Mouse (Mus musculus) NIH3T3 (cell line): ENCODE data around the gene Crxos.

Source experiments
- DNase-seq: peaks from one replicate; pipeline ENCODE4 v3.0.0-alpha.2; 2012; ENCODE audit warnings: low read depth

Crxos gene

GRCm38 (mm10) chr7:15921796-15922195, 39.4 kb downstream of the Crxos start:
- DNase-seq = peak; percentile 77

DNA sequence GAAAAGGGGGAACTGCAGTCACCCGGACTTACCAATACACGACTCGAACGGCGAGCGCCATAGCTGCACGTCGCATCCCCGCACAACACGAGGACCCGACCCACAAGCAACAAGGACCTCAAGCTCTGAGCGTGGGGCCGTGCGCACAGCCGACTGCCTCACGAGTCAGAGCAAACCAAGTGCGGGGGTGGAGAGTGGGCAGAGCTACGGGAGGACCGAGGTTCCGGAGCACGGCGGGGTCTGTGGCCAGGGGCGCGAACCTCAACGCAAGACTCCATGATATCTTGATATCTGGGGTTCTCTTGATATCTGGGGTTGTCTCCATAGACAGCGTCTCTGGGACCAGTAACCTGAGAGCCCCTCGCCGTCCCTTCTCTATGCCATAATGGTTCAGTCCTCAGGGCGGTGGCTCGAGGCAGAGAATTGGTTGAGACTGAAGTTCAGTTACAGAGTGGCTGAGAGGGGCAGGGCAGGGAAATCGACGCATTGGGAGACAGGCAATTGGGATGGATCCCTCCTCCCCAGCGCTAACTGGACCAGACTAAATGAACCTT, 39.9 kb downstream of the Crxos start, which contains the start of gene Selenow:
Gene Selenow (minus strand): TSS at position 183 of the 554 bp plus-strand sequence.
- peak; percentile 96 for DNase-seq

- DNase-seq = peak; percentile 76
These were observed 47.5 kb downstream of the Crxos start for GRCm38 (mm10) chr7:15929910-15930309.

- peak; percentile 58 for DNase-seq
These were observed 48.1 kb downstream of the Crxos start for GRCm38 (mm10) chr7:15930543-15930942.

DNA sequence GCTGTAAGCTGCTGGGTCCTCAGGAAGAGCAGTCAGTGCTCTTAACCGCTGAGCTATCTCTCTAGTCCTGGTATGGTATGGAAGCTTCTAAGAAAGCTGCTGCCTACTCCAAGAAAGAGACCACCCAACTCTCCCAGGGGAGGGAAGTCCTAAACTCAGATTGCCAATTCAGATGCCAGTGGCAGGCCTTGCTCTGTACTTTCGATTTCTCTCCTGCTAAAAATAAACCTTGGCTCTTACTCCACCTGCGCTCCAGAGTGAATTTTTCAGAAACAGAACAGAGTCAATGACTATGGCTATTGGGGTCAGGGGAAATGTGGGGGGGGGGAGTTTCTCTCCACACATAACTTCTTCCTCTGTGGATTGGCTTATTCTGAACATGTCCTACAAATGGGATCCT, 49.2 kb downstream of the Crxos start:
- DNase-seq = peak; percentile 43

- DNase-seq = no peak
These were observed 51.3 kb downstream of the Crxos start for GRCm38 (mm10) chr7:15933437-15934359.

- no peak for DNase-seq
These were observed 55.1 kb downstream of the Crxos start for GRCm38 (mm10) chr7:15937491-15937890.

DNA sequence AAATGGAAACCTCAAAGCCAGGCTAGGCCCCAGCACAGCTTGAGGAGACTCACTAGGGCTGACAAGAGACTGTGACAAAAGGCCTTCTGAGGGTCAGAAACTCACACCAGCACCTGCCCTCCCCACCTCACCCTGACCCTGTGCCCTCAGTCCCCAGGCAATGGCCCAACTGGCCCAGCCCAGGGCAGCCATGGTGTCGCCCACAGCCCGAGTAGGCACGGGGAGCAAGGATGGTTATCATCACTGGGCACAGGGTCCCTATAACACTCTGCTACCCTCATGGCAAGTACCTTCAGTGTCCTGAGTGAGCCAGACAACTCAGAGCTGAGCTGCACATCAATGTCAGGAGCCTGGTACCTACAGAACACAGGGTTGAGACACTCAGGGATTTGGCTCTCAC, 56.2 kb downstream of the Crxos start:
- no peak for DNase-seq

DNA sequence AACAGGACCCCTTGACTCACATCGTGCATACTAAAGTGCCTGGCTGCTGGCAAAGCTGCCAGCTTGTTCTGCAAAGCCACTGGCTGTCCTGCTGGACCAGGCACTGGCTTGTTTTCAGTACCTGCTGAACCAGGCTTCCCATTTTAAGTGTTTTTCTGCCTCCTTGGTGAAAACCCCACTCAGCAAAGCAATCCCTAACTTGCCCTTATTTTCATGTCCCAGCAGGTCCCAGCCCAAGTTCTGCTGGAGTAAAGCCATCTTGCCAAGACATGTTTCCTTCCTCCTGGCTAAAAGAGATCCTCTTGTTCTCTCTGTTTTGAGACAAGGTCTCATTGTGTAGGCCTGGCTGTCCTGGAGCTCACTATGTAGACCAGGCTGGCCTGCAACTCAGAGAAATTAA, 61.9 kb downstream of the Crxos start:
- DNase-seq = no peak

DNA sequence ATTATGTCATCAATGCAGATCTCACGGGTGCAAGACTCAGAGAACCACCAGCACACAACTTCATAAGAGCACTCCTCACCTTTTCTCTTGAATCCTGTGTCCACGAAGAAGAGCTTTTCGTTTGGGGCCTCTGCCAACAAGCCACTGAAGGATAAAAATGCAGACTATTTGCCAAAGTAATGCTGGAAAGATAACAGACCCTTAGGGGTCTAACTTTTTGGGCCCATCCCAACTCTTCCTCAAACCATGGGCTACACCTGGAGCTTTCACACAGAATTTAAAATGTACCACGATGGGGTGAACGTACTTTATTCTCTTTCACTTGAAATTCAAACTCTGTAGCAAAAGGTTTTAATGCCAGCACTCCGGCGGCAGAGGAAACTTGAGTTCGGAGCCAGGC, 62.8 kb downstream of the Crxos start:
- DNase-seq = no peak

GRCm38 (mm10) chr7:15945721-15946536, 63.5 kb downstream of the Crxos start, which contains the start of gene Nop53:
Nop53 (minus strand) TSS chr7:15946074.
- peak; percentile 98 for DNase-seq

GRCm38 (mm10) chr7:15947653-15948260, 65.3 kb downstream of the Crxos start:
- DNase-seq = no peak

DNA sequence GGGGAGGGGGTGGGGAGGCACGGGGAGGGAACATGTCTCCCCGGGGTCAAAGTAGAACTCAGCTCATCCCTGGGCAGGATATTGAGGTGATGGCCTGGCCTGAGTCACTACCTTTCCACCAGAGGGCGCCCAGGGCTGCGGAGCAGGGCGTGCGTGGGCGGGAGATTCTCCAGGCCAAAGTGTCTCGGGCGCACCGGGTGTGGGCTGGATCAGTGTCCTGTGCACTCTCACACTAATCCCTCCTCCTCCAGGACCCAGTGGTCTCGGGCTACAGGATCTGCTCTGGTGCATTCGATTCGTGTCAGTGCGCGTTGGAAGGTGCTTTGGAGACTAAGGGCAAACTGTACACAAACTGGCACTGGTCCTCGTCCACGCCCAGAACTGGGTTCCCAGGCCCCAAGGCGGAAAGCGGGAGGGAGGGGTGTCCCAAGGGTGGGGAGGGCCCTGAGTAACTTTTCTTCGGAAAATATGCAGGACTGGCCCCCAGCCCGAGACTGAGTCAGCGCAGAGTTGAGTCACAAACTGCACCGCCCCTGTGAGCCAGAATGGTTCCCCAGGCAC, 66.0 kb downstream of the Crxos start:
- peak; percentile 98 for DNase-seq

- peak; percentile 59 for DNase-seq
These were observed 66.9 kb downstream of the Crxos start for GRCm38 (mm10) chr7:15949216-15949790.

DNA sequence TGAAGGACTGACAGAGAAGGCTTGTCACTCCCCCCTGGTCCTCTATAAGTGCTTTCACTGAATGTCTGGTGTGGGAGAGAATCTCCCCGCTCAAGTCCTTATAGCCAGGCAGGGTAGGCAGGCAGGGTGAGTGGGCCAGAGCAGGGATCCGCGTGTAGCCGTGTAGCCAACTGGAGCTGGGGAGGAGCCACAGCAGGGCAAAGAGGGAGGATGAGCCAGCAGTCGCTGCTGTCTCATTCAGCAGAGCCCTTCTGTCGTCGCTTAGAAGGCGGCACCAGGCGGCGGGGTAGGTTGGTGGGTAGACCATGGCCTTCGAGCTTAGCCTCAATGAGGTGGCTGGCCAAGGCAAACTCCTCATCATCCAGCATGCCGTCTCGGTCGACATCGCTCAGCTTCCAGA, 67.6 kb downstream of the Crxos start:
- DNase-seq = no peak

GRCm38 (mm10) chr7:15952416-15952815, 70.0 kb downstream of the Crxos start:
- no peak for DNase-seq
